Mouse (Mus musculus) neural tube, embryonic 15.5 days (tissue): ENCODE data around the gene Gpr108. TPM values are rescaled to one million over a fixed set of nuclear protein-coding genes. Genes with fewer than 3 reads are reported as not detected.
A peak's percentile ranks its signal among the peaks of the same experiment; 100 is the strongest.
"Not testable (repeated sequence)": the region's sequence is repeated elsewhere in the genome, so short reads cannot be mapped to it uniquely, and the experiment has no call there.

Experiments
- ATAC-seq: fragments of 200-750 bp; cut with Nextera tagmentation; 2 replicates; pipeline ENCODE4 v1.8.0; 2017; ENCODE audit warnings: mild to moderate bottlenecking, moderate TSS enrichment, moderate library complexity; ENCODE audit not compliant: low FRiP score
- H3K27ac ChIP-seq: fragments of 300-500 bp; sonication (generic); replicated peaks from 2 replicates; pipeline ENCODE4 v1.5.1; 2015; ENCODE audit warnings: mild to moderate bottlenecking, inconsistent platforms
- H3K27me3 ChIP-seq: fragments of 300-500 bp; sonication (generic); replicated peaks from 2 replicates; pipeline ENCODE4 v1.6.1; 2015; ENCODE audit warnings: inconsistent platforms
- H3K36me3 ChIP-seq: fragments of 300-500 bp; sonication (generic); 2 replicates; pipeline ENCODE4 v1.6.1; 2015; ENCODE audit warnings: inconsistent platforms
- H3K4me1 ChIP-seq: fragments of 300-500 bp; sonication (generic); 2 replicates; pipeline ENCODE4 v1.6.1; 2015; ENCODE audit warnings: inconsistent platforms
- H3K4me2 ChIP-seq: fragments of 300-500 bp; sonication (generic); 2 replicates; pipeline ENCODE4 v1.6.1; 2015; ENCODE audit warnings: inconsistent platforms, mild to moderate bottlenecking, moderate library complexity
- H3K4me3 ChIP-seq: fragments of 300-500 bp; sonication (generic); replicated peaks from 2 replicates; pipeline ENCODE4 v1.5.1; 2015; ENCODE audit warnings: mild to moderate bottlenecking, inconsistent platforms
- H3K9ac ChIP-seq: fragments of 300-500 bp; sonication (generic); replicated peaks from 2 replicates; pipeline ENCODE4 v1.6.1; 2015; ENCODE audit warnings: mild to moderate bottlenecking, inconsistent platforms
- H3K9me3 ChIP-seq: fragments of 300-500 bp; sonication (generic); replicated peaks from 2 replicates; pipeline ENCODE4 v1.6.1; 2016; ENCODE audit warnings: inconsistent platforms
- WGBS: fragments of 180-500 bp; shearing (Covaris S2); methylation state at CpG from one replicate; pipeline ENCODE4 v1.1.7; 2015; ENCODE audit warnings: mixed read lengths; 5-methylcytosine and 5-hydroxymethylcytosine counted together
- polyA plus RNA-seq: library from polyadenylated mRNA; unstranded; fragments of >200 nt; fragmentation: Nextera tagmentation; extraction: Ambion mirVana; gene quantifications from 2 replicates; pipeline ENCODE4 v1.2.1, GENCODE M21; 2015

Gpr108 gene
- polyA plus RNA-seq, 1 experiment from 2014 or later: 23.3 TPM

DNA sequence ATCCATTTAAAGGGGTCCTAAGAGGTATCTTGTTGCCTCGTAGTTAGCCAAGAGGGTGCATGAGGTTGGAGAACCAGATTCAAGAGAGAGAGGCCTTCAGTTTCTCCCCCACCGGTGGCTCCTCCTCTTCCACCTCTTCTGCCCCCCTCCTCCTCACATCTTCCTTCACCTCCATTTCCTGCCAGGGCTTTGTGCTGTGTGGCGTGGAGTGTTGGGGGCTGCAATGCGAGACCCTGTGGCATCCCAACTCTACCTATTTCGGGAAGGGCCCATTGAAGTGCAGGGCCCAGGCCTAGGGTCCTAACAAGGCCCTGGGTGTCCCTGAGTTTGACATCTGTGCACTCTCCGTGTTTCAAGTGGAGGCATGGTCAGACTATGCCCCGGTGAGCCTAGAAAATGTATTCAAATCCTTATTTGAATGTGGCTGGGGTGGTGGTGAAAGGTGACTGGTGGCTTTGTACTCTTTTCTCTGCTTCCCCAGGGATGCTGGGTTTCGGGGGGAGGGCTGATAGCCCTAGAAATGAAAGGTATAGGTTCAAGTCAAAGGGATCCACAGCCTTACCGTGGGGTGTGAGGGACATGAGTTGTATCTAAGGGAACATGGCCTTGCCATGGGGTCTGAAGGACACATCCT lies 31.5 kb upstream of the Gpr108 start:
- Histone ChIP-seq H3K9me3 (no peaks in the 10 kb centered on the region), H3K4me1 (peaks cover 23% of the 10 kb centered on the region), H3K9ac (no peak overlapping the region), H3K36me3 (no peaks in the 10 kb centered on the region), H3K27me3 (peaks cover 11% of the 10 kb centered on the region), H3K4me3 (no peak overlapping the region), H3K4me2 (no peak overlapping the region), H3K27ac (no peak overlapping the region)
- 66% methylated on average over 9 of the region's 9 CpGs for WGBS
- no peak for ATAC-seq

GRCm38 (mm10) chr17:57278943-57279590 lies 30.8 kb upstream of the Gpr108 start, which contains the start of gene Vav1:
TSS of gene Vav1 (plus strand) at chr17:57279100.
- Histone ChIP-seq H3K27ac (no peak within 1 kb of the TSS), H3K4me1 (peaks cover 26% of the 10 kb centered on the region), H3K27me3 (peaks cover 16% of the 10 kb centered on the region), H3K9ac (no peak within 1 kb of the TSS), H3K4me3 (no peak within 1 kb of the TSS), H3K9me3 (no peaks in the 10 kb centered on the region), H3K36me3 (no peaks in the 10 kb centered on the region), H3K4me2 (no peak within 1 kb of the TSS)
- ATAC-seq: no peak
- WGBS: 67% methylated on average over 26 of the region's 26 CpGs

GRCm38 (mm10) chr17:57278537-57278936 lies 30.3 kb upstream of the Gpr108 start:
- Histone ChIP-seq H3K27ac (no peak overlapping the region), H3K9ac (no peak overlapping the region), H3K4me3 (no peak overlapping the region), H3K36me3 (no peaks in the 10 kb centered on the region), H3K27me3 (peaks cover 21% of the 10 kb centered on the region), H3K4me2 (no peak overlapping the region), H3K9me3 (no peaks in the 10 kb centered on the region), H3K4me1 (peaks cover 26% of the 10 kb centered on the region)
- WGBS: 86% methylated on average over 2 of the region's 2 CpGs
- ATAC-seq: no peak

DNA sequence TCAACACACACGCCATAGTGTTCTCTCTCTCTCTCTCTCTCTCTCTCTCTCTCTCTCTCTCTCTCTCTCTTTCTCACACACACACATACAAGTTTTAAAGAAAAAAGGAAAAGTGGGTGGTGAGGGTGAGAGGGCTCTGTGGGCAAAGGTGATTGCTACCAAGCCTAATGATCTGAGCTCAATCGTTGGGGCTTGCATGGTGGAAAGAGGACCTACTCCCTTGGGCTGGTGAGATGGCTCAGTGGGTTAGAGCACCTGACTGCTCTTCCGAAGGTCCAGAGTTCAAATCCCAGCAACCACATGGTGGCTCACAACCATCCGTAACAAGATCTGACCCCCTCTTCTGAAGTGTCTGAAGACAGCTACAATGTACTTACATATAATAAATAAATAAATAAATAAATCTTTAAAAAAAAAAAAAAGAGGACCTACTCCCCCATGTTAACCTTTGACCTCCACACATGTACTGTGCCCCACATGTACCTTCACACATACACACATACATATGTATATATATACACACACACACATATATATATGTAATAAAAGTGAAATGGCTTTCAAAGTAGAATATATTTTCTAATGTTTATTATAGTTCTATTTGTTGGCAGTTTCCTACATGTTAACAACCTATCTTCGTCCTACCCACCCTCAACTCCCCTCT lies 29.5 kb upstream of the Gpr108 start:
- 89% methylated on average over 5 of the region's 5 CpGs for WGBS
- H3K4me2 ChIP-seq, H3K4me3 ChIP-seq, H3K36me3 ChIP-seq, ATAC-seq, H3K9ac ChIP-seq, H3K9me3 ChIP-seq, H3K27ac ChIP-seq: not testable (repeated sequence)
- Histone ChIP-seq H3K4me1 (peaks cover 26% of the 10 kb centered on the region), H3K27me3 (peaks cover 28% of the 10 kb centered on the region)

DNA sequence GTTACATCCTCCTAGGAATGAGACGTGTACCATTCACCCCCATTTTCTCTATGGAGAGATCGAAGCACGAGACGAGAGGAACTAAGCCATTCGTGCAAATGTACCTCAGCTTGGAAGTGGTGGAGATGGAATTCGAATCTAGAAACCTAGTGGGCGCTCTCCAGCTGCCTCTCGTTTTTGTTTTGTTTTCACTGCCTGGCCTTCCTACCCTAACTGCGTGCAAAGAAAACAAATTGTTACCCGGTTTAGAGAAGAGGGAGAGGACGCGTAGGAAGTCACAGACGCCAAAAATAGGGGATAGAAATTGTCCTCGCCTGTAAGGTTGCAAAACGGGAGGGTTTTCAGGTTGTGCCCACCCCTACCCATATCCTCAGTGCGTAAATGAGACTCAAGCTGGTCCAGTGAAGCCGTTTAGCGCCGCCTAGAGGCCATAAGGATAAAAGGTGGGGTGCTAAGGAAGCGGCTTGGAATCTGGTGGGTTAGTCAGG lies 28.4 kb upstream of the Gpr108 start:
- H3K27me3 ChIP-seq: peaks cover 36% of the 10 kb centered on the region
- under 1% methylated on average over 20 of the region's 20 CpGs for WGBS

DNA sequence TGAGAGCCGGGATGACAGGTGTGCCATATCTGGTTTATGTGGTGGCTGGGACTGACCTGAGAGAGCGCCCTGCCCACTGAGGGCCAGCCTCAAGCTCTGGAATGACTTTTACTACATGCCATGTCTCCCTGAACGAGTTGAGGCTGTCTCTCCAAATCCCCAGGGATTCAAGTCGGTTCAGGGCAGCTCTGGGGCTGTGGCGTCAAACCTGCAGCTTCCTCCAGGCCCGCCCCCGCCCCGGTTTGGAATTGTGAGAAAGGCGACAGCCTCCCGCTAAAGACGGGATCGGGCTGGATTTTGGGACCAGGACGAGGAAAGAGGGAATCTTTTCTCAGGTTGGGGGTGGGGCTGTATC lies 27.7 kb upstream of the Gpr108 start:
- Histone ChIP-seq H3K27ac (no peak overlapping the region), H3K4me2 (peak overlapping the region; percentile 86), H3K9me3 (no peaks in the 10 kb centered on the region), H3K9ac (peak overlapping the region; percentile 48; the same call in 1 of the 2 replicates), H3K27me3 (peaks cover 40% of the 10 kb centered on the region), H3K36me3 (no peaks in the 10 kb centered on the region), H3K4me1 (peaks cover 26% of the 10 kb centered on the region), H3K4me3 (peak overlapping the region; percentile 52)
- peak; percentile 50 for ATAC-seq
- WGBS: 3% methylated on average over 13 of the region's 13 CpGs

More for the DNA sequence above, 28.4 kb upstream of the Gpr108 start:
- peak overlapping the region; percentile 86 for H3K4me2 ChIP-seq
- no peaks in the 10 kb centered on the region for H3K36me3 ChIP-seq
- H3K9ac ChIP-seq: peak overlapping the region; percentile 42; the same call in 1 of the 2 replicates
- H3K4me1 ChIP-seq: peaks cover 26% of the 10 kb centered on the region
- H3K4me3 ChIP-seq: peak overlapping the region; percentile 52
- H3K9me3 ChIP-seq: no peaks in the 10 kb centered on the region
- peak overlapping the region; percentile 58; the same call in 1 of the 2 replicates for H3K27ac ChIP-seq
- ATAC-seq: peak; percentile 73

DNA sequence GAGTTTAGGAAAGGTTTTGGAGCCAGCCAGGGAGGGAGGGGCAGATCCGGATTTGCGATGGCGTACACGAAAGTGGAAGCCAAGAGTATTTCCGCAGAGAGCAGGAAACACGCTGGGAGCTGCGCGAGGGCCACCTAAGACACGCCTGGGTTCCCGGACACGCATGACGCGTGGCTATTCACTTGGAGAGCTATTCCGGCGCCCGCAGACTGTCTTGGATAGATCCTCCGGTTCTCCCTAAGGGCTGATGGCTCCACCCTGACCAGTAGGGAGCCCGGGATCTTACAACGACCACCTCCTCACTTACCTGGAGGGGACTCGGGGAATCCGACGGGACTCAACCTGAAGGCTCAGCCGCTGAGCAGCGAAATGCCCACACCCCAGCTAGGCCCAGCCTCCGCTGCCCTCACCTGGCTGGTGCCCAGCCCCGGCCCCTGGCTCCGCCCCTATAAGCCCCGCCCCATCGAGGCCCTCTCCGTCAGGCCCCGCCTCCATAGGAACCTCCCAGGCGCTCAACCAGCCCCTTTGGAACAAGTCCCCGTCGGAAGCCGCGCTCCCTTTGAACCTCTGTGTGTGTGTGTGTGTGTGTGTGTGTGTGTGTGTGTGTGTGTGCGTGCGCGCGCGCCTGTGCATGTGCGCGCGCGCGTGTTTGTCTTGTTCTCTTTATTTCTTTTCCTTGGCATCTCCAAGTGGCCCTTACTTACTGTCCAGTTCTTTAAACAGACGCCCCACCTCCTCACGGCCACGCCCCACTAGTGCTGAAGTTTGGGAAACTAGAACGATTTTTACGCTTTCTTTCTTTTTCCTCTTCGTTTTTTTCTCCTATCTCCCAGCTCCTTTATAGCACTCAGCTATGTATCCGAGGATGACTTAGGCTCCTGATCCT lies 27.1 kb upstream of the Gpr108 start:
- H3K9me3 ChIP-seq: no peaks in the 10 kb centered on the region
- H3K4me3 ChIP-seq: peak overlapping the region; percentile 52
- under 1% methylated on average over 46 of the region's 53 CpGs for WGBS
- peak; percentile 73 for ATAC-seq
- H3K4me1 ChIP-seq: peaks cover 26% of the 10 kb centered on the region
- peak overlapping the region; percentile 86 for H3K4me2 ChIP-seq
- no peaks in the 10 kb centered on the region for H3K36me3 ChIP-seq
- peak overlapping the region; percentile 48 for H3K9ac ChIP-seq
- no peak overlapping the region for H3K27ac ChIP-seq
- peaks cover 40% of the 10 kb centered on the region for H3K27me3 ChIP-seq

GRCm38 (mm10) chr17:57274686-57275085 lies 26.4 kb upstream of the Gpr108 start:
- Histone ChIP-seq H3K9me3 (no peaks in the 10 kb centered on the region), H3K4me3 (peak overlapping the region; percentile 52), H3K27ac (no peak overlapping the region), H3K4me2 (peak overlapping the region; percentile 86), H3K27me3 (peaks cover 40% of the 10 kb centered on the region), H3K9ac (peak overlapping the region; percentile 48; the same call in 1 of the 2 replicates), H3K36me3 (no peaks in the 10 kb centered on the region), H3K4me1 (peaks cover 26% of the 10 kb centered on the region)
- ATAC-seq: no peak
- 4% methylated on average over 15 of the region's 15 CpGs for WGBS

GRCm38 (mm10) chr17:57273846-57274245 lies 25.6 kb upstream of the Gpr108 start:
- WGBS: 37% methylated on average over 7 of the region's 7 CpGs
- Histone ChIP-seq H3K4me1 (peaks cover 26% of the 10 kb centered on the region), H3K9ac (no peak overlapping the region), H3K27ac (no peak overlapping the region), H3K4me2 (no peak overlapping the region), H3K27me3 (peaks cover 40% of the 10 kb centered on the region), H3K9me3 (no peaks in the 10 kb centered on the region), H3K4me3 (no peak overlapping the region), H3K36me3 (no peaks in the 10 kb centered on the region)
- no peak for ATAC-seq

DNA sequence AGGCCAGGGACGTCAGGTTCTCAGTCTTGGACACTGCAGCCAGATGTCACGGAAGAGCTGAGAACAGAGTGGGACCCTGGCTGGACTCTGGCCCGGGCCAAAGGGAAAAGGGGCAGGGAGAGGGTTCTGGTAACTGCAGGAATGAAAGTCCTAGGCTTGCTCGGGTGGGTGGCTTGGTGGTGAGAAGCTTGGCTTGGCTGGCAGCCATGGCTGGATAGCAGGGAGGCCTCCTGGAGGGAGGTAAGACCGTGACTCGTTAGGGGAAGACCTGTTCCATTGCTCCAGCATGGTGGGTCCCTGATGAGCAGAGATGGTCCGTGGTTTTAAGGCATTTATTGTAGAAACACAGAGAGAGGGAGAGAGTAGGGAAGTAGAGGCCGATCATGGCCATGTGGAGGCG lies 23.1 kb upstream of the Gpr108 start:
- Histone ChIP-seq H3K4me2 (no peak overlapping the region), H3K27me3 (peaks cover 40% of the 10 kb centered on the region), H3K4me3 (no peak overlapping the region), H3K36me3 (no peaks in the 10 kb centered on the region), H3K27ac (no peak overlapping the region), H3K4me1 (peaks cover 18% of the 10 kb centered on the region), H3K9ac (no peak overlapping the region), H3K9me3 (no peaks in the 10 kb centered on the region)
- 63% methylated on average over 9 of the region's 9 CpGs for WGBS
- no peak for ATAC-seq

- H3K4me3 ChIP-seq: no peak overlapping the region
- H3K4me2 ChIP-seq: no peak overlapping the region
- H3K4me1 ChIP-seq: no peaks in the 10 kb centered on the region
- H3K9ac ChIP-seq: no peak overlapping the region
- H3K36me3 ChIP-seq: no peaks in the 10 kb centered on the region
- no peak overlapping the region for H3K27ac ChIP-seq
- peaks cover 12% of the 10 kb centered on the region; the same call in 1 of the 2 replicates for H3K27me3 ChIP-seq
- no peaks in the 10 kb centered on the region for H3K9me3 ChIP-seq
- WGBS: 95% methylated on average over 6 of the region's 6 CpGs
- no peak for ATAC-seq
Observed at GRCm38 (mm10) chr17:57267556-57268126, 19.4 kb upstream of the Gpr108 start.
